Mouse (Mus musculus) limb, embryonic 10.5 days (tissue): ENCODE results near the gene Ushbp1. TPM values are rescaled to one million over a fixed set of nuclear protein-coding genes. Genes with fewer than 3 reads are reported as not detected.
A peak's percentile ranks its signal among the peaks of the same experiment; 100 is the strongest.

Experiments used
- DNase-seq: peaks from one replicate; pipeline ENCODE4 v3.0.0-alpha.2; 2017; ENCODE audit warnings: low spot score
- H3K27ac ChIP-seq: fragments of 300-500 bp; sonication (generic); 2 replicates; pipeline ENCODE4 v1.5.1; 2016; ENCODE audit warnings: mild to moderate bottlenecking
- H3K27me3 ChIP-seq: fragments of 300-500 bp; sonication (generic); 2 replicates; pipeline ENCODE4 v1.6.1; 2016; ENCODE audit warnings: low read depth, mild to moderate bottlenecking; ENCODE audit not compliant: poor library complexity, severe bottlenecking
- H3K36me3 ChIP-seq: fragments of 300-500 bp; sonication (generic); 2 replicates; pipeline ENCODE4 v1.6.1; 2016; ENCODE audit warnings: mild to moderate bottlenecking, moderate library complexity
- H3K4me1 ChIP-seq: fragments of 300-500 bp; sonication (generic); 2 replicates; pipeline ENCODE4 v1.6.1; 2016
- H3K4me3 ChIP-seq: fragments of 300-500 bp; sonication (generic); 2 replicates; pipeline ENCODE4 v1.5.1; 2016; ENCODE audit warnings: mild to moderate bottlenecking, moderate library complexity
- H3K9me3 ChIP-seq: fragments of 300-500 bp; sonication (generic); replicated peaks from 2 replicates; pipeline ENCODE4 v1.6.1; 2016; ENCODE audit warnings: mild to moderate bottlenecking
- WGBS: fragments of 180-500 bp; shearing (Covaris S2); methylation state at CpG from one replicate; pipeline ENCODE4 v1.1.7; 2016; 5-methylcytosine and 5-hydroxymethylcytosine counted together
- polyA plus RNA-seq: library from polyadenylated mRNA; unstranded; fragments of >200 nt; fragmentation: Nextera tagmentation; extraction: Ambion mirVana; gene quantifications from 2 replicates; pipeline ENCODE4 v1.2.1, GENCODE M21; 2016

Ushbp1 gene
- polyA plus RNA-seq, 1 experiment from 2014 or later, result 6.9 TPM

DNA sequence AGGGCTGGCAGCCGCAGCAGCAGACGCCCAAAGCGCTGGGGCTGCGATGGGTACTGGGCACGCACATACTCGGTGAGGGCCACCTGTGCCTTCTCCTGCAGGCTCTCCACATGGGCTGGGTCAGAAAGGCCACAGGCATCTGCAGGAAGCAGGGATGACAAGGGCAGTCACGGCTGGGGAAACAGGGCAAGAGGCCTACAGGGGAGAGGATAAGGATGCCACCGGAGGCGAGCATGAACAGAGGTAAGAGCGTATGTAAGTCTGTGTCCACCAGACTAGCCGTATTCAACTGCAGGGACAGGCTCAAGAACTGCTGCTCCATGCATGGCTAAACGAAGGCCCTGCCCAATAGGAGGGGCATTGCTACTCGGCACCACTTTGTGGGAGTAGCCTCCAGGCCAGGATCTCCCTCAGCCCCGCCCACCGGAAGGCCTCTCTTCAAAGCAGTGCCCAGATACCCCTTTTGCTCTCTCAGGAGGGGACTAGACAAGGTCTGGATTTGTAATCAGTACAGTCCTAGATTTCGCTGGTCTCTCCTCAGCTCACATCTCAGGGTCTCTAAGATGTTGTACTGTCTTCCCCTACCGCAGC lies 20.9 kb downstream of the Ushbp1 start:
- WGBS, result 76% methylated on average over 17 of the region's 17 CpGs
- Histone ChIP-seq H3K36me3 (peaks cover 72% of the 10 kb centered on the region), H3K27me3 (0 out of 2 replicates have a peak, but pooled peaks cover 20% of the 10 kb centered on the region), H3K4me1 (peaks cover 55% of the 10 kb centered on the region), H3K4me3 (peak overlapping the region; percentile 46; the same call in 1 of the 2 replicates), H3K27ac (no peak overlapping the region), H3K9me3 (no peaks in the 10 kb centered on the region)
- DNase-seq, result peak; percentile 35

DNA sequence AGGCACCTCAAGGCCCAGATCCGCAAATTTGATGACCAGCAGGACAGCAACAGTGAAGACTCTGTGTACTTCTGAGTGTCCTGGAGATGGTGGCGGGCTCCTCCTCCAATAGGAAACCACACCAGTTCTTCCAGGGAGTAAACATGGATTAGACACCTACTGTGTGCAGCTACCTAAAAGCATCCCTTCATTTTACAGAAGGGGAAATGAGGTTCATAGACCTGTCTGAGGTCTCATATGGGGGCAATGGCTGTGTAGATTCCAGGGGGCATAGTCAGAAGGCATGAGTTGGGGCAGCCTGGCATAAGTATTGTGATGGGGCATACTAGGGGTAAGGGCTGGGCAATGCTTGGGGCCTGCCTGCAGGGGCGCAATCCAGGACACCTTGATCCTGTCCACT lies 22.6 kb downstream of the Ushbp1 start:
- no peak overlapping the region for H3K27ac ChIP-seq
- H3K9me3 ChIP-seq, result no peaks in the 10 kb centered on the region
- WGBS, result 91% methylated on average over 3 of the region's 3 CpGs
- DNase-seq, result no peak
- H3K27me3 ChIP-seq, result 0 out of 2 replicates have a peak, but pooled peaks cover 19% of the 10 kb centered on the region
- H3K4me1 ChIP-seq, result peaks cover 46% of the 10 kb centered on the region
- peaks cover 76% of the 10 kb centered on the region for H3K36me3 ChIP-seq
- H3K4me3 ChIP-seq, result no peak overlapping the region

DNA sequence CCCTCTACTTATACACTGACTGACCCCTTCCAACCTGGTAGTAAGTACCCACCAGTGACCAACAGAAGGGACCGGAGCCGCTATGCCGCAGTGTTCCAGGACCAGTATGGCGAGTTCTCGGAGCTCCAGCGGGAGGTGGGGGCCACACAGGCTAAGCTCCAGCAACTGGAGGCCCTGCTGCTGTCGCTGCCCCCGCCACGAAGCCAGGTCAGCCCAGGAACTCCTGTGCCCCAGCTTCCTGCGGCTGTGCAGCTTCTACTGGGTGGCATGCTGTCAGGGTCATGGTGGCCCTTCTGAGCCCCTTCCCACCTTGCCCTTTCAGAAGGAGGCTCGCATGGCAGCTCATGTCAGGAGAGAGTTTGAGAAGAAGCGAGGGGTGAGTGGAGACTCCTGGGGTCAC lies 23.2 kb downstream of the Ushbp1 start:
- peak; percentile 38 for DNase-seq
- Histone ChIP-seq H3K27ac (no peak overlapping the region), H3K4me1 (peaks cover 51% of the 10 kb centered on the region), H3K36me3 (peaks cover 70% of the 10 kb centered on the region), H3K9me3 (no peaks in the 10 kb centered on the region), H3K4me3 (no peak overlapping the region), H3K27me3 (0 out of 2 replicates have a peak, but pooled peaks cover 14% of the 10 kb centered on the region)
- WGBS, result 87% methylated on average over 12 of the region's 12 CpGs

DNA sequence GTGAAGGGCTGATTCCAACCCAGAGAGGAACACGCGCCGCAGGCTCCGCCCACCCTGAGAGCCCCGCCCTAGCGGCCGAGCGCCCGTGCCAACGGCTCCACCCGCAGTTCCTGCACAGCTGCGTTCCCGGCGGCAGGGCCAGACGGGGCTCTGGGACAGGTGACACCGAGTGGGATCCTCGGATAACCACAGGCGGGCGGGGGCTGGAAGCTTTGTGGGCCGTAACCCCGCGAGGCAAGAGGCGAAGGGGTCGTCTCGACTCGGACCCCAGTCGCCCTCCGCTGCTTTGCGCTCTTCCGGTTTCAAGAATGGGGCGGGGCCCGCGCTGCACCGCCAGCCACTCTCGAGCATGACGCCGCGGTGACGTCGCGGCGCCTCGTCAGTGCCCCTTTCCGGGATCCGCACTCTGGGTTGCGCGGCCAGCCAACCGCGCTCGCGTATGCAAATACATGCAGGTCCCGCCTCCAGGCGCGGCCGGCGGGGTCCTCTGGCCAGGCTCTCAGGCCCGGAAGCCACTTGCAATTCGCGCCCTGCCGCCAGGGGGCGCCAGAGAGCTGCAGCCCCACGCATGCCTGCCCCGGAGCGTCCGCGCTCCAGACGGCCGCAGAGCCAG lies 24.3 kb downstream of the Ushbp1 start, which contains the start of gene Ocel1:
Ocel1 (plus strand) TSS at position 63 of the 613 bp plus-strand sequence.
- H3K27me3 ChIP-seq, result 0 out of 2 replicates have a peak, but pooled peaks cover 3% of the 10 kb centered on the region
- peak; percentile 98 for DNase-seq
- H3K9me3 ChIP-seq, result no peaks in the 10 kb centered on the region
- H3K4me3 ChIP-seq, result peak within 1 kb of the TSS; percentile 77
- peak within 1 kb of the TSS; percentile 79 for H3K27ac ChIP-seq
- peaks cover 60% of the 10 kb centered on the region for H3K36me3 ChIP-seq
- 2% methylated on average over 67 of the region's 68 CpGs for WGBS
- H3K4me1 ChIP-seq, result peaks cover 45% of the 10 kb centered on the region

DNA sequence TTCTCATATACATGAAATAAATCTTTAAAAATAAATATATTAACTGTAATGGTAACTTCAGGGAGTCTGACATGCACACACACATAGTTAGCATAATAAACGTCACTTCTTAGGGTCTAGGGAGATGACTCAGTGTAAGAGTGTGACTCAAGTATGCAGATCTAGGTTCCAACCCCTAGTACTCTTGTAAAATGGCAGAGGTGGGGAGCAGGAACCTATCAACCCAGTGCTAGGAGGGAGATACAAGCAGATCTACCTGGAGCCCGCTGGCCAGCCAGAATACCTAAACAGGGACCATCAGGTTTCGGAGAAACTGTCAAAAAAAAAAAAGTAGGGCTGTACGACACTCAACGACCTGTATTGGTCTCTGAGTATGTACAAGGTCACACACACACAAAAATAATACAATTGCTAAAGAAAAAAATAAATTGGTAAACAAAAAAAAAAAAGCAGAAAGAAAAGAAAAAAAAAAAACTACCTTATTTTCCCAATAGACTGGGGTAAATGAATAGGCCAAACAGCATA lies 24.8 kb downstream of the Ushbp1 start:
- peak overlapping the region; percentile 79; the same call in 1 of the 2 replicates for H3K27ac ChIP-seq
- no peak for DNase-seq
- H3K4me3 ChIP-seq, result peak overlapping the region; percentile 77
- H3K9me3 ChIP-seq, result no peaks in the 10 kb centered on the region
- H3K36me3 ChIP-seq, result peaks cover 54% of the 10 kb centered on the region
- no peaks in the 10 kb centered on the region for H3K27me3 ChIP-seq
- WGBS, result 27% methylated on average over 5 of the region's 5 CpGs
- peaks cover 44% of the 10 kb centered on the region for H3K4me1 ChIP-seq

DNA sequence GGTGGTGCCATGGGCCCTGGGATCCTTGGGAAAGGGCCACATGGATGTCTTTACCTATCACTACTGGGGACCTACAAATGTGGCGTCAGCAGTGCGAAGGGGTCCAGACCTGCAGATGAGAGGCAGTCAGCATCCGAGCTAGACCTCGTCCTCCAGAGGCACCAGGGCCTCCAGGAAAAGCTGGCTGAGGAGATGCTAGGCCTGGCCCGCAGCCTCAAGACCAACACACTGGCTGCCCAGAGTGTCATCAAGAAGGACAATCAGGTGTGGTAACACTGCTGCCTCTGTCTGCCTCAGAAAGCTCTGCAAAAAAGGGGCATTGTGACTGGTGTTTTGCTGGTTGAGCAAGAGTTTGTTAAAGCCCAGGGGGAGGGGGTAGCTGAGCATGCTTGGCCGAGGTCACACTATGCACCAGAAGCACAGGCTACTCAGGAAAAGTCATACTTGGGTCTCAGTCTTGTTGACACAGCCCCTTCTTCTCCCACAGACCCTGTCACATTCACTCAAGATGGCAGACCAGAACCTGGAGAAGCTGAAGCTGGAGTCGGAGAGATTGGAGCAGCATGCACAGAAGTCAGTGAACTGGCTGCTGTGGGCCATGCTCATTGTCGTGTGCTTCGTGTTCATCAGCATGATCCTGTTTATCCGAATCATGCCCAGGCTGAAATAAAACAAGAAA lies 26.4 kb downstream of the Ushbp1 start:
- Histone ChIP-seq H3K9me3 (no peaks in the 10 kb centered on the region), H3K27ac (no peak overlapping the region), H3K4me1 (peaks cover 30% of the 10 kb centered on the region), H3K36me3 (peaks cover 38% of the 10 kb centered on the region), H3K4me3 (0 out of 2 replicates have a peak overlapping the region, but pooled peaks have one; percentile 2), H3K27me3 (no peaks in the 10 kb centered on the region)
- WGBS, result 92% methylated on average over 10 of the region's 10 CpGs
- no peak for DNase-seq

DNA sequence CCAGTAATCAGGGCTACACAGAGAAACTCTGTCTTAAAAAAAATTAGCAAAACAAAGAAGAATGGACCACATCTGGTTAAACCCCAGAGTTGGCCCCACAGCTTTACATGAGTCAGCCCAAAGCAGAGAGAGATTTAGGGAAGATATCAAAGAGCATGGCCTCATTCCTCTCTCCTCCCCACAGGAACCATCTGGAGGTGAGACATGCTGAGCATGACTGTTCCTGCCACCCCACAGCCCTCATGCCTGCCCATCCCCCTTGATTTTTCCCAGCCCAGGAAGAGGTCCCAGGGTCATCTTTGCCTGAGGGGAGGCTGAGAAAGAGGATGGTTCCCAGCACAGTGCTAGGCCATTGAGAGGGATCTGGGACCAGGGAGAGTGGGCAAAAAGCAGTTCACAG lies 27.2 kb downstream of the Ushbp1 start:
- DNase-seq, result no peak
- H3K9me3 ChIP-seq, result no peaks in the 10 kb centered on the region
- H3K4me3 ChIP-seq, result peak overlapping the region; percentile 73; the same call in 1 of the 2 replicates
- H3K27ac ChIP-seq, result peak overlapping the region; percentile 90; the same call in 1 of the 2 replicates
- peaks cover 30% of the 10 kb centered on the region for H3K4me1 ChIP-seq
- H3K36me3 ChIP-seq, result peaks cover 30% of the 10 kb centered on the region
- H3K27me3 ChIP-seq, result no peaks in the 10 kb centered on the region

DNA sequence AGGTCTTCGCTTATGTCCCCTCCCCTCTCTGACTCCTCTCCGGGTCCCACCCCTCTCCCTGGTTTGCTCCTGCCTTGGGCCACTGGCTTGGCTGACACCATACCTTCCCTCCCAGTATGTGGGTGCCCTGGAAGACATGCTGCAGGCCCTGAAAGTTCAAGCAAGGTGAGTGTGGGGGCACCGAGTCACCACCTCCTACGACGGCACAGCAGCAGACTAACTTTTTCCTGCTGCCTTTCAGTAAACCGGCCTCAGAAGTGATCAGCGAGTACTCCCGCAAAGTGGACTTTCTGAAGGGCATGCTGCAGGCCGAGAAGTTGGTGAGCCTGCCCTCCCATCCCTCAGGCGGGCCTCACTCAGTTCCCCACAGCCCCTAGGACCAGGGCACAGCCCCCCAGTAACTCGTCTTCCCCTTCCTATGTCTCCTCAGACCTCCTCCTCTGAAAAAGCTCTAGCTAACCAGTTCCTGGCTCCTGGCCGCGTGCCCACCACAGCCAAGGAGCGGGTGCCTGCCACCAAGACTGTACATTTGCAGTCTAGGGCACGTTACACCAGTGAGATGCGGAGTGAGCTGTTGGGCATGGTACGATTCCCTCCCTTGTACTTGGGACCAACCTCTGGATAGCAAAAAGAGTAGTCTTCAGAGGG lies 27.9 kb downstream of the Ushbp1 start:
- H3K27me3 ChIP-seq, result no peaks in the 10 kb centered on the region
- H3K4me1 ChIP-seq, result peaks cover 30% of the 10 kb centered on the region
- peak overlapping the region; percentile 90 for H3K27ac ChIP-seq
- peaks cover 23% of the 10 kb centered on the region for H3K36me3 ChIP-seq
- no peaks in the 10 kb centered on the region for H3K9me3 ChIP-seq
- DNase-seq, result no peak
- 54% methylated on average over 17 of the region's 17 CpGs for WGBS
- H3K4me3 ChIP-seq, result peak overlapping the region; percentile 73

DNA sequence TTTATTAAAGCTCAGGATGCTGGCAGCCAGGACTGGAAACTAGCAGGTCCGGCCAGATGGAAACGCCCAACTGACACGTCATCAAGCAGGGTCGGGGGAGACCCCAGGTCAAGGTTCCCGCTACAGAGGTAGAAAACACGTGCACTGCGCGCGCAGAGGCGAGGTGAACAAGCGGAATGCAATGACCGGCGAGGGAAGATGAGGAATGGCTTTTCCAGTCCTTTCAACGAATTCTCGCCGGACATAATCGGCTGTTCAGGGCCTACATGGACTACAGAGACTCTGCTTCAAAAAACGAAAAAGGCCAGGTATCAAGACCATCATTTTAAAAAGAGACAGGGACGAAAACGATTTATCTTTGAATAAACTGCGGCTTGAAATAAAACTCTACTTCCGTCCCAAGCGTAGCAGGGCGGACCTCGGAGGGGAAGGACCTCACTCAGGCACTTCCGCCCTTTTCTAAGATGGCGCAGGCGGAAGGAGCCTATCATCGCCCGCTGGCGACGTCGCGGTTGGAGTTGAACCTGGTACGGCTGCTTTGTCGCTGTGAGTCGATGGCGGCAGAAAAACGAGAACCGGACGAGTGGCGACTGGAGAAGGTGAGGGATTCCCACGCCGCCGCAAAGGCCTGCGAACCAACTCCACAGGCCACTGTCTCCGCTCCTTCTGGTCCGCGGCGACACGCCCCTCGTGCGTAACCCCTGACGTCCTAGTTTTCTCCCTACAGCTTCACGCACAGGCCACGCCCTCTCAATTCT lies 28.7 kb downstream of the Ushbp1 start, which contains the start of gene Use1:
Use1 (plus strand) TSS at position 78 of the 758 bp plus-strand sequence.
- Histone ChIP-seq H3K27me3 (no peaks in the 10 kb centered on the region), H3K9me3 (no peaks in the 10 kb centered on the region), H3K36me3 (peaks cover 19% of the 10 kb centered on the region), H3K4me1 (peaks cover 30% of the 10 kb centered on the region), H3K4me3 (peak within 1 kb of the TSS; percentile 73), H3K27ac (peak within 1 kb of the TSS; percentile 90)
- DNase-seq, result peak; percentile 91
- WGBS, result under 1% methylated on average over 56 of the region's 56 CpGs

DNA sequence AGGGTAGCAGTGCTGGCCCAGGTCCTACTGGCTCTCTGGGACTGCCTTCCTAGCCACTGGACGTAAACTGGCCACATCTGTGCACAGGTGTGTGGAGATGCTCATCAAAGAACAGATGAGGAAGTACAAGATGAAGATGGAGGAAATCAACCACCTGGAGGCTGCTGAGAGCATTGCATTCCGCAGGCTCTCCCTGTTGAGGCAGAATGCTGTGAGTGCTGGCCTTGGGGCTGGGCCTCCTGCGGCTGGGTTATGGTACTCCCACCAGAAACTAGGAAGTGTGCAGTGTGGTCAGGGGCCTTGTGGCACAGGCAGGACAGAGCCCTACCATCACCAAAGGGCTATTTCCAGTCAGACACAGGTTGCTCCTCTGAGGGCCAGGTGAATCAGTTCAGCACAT lies 37.6 kb downstream of the Ushbp1 start:
- DNase-seq, result no peak
- no peaks in the 10 kb centered on the region for H3K4me1 ChIP-seq
- no peak overlapping the region for H3K27ac ChIP-seq
- no peak overlapping the region for H3K4me3 ChIP-seq
- 90% methylated on average over 3 of the region's 3 CpGs for WGBS
- no peaks in the 10 kb centered on the region for H3K27me3 ChIP-seq
- H3K36me3 ChIP-seq, result peaks cover 77% of the 10 kb centered on the region
- H3K9me3 ChIP-seq, result no peaks in the 10 kb centered on the region

DNA sequence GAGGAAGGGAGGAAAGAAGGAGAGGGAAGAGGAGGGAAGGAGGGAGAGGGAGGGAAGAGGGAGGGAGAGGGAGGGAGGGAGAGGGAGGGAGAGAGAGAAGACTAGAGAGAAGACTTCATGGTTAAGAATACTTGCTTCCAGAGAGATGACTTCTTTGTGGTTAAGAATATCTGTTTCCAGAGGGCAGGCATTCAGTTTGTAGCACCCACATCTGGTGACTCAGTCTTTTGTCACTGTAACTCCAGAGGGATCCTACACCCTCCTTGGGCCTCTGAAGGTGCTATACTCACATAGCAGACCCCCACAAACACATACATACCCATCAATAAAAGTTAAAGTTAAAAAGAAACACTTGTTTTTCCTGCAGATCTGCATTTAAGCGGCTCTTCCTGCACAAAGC lies 44.1 kb downstream of the Ushbp1 start:
- no peak for DNase-seq
- H3K27ac ChIP-seq, result no peak overlapping the region
- no peak overlapping the region for H3K4me3 ChIP-seq
- no peaks in the 10 kb centered on the region for H3K4me1 ChIP-seq
- peaks cover 98% of the 10 kb centered on the region for H3K36me3 ChIP-seq
- 89% methylated on average over 1 of the region's 1 CpGs for WGBS
- H3K27me3 ChIP-seq, result no peaks in the 10 kb centered on the region
- H3K9me3 ChIP-seq, result no peaks in the 10 kb centered on the region

DNA sequence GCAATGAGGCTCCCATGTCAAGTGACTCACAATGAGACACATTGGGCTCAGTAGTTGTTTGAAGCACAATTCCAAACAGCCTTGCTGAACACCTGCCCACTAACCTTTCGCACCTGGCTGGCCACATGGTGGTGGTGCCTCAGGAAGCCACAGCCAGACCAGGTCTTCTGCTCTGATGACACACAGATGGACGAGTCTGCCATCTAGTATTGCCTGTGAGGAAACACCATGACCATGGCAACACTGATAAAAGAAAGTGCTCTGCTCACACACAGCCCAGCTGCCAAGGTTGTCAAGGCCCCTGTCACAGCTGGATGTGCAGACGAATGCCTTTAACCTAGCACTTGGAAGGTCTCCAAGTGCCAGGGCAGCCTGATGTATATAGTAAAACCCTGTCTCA lies 44.5 kb downstream of the Ushbp1 start:
- H3K27ac ChIP-seq, result no peak overlapping the region
- H3K4me3 ChIP-seq, result no peak overlapping the region
- WGBS, result 81% methylated on average over 3 of the region's 3 CpGs
- no peaks in the 10 kb centered on the region for H3K9me3 ChIP-seq
- DNase-seq, result no peak
- no peaks in the 10 kb centered on the region for H3K27me3 ChIP-seq
- H3K4me1 ChIP-seq, result no peaks in the 10 kb centered on the region
- H3K36me3 ChIP-seq, result peaks cover 98% of the 10 kb centered on the region
